Mouse (Mus musculus) lung, postnatal 0 days (tissue): ENCODE measurements around the gene Avp.
A peak's percentile ranks its signal among the peaks of the same experiment; 100 is the strongest.

ENCODE experiments used
- CTCF ChIP-seq: IDR thresholded peaks from 2 replicates; pipeline ENCODE4 v1.5.1; 2016; ENCODE audit warnings: antibody characterized with exemption, mild to moderate bottlenecking
- EP300 ChIP-seq: IDR thresholded peaks from 2 replicates; pipeline ENCODE4 v1.6.1; 2016; ENCODE audit warnings: antibody characterized with exemption, mild to moderate bottlenecking, control low read depth

- TF ChIP-seq CTCF, result peak; percentile 23; the same call in 1 of the 2 replicates
- no peak for TF ChIP-seq EP300
These were observed 46.1 kb upstream of the Avp start for GRCm38 (mm10) chr2:130628424-130628823.
